Mouse (Mus musculus) midbrain, embryonic 16.5 days (tissue): ENCODE data around the gene Auts2. TPM values are rescaled to one million over a fixed set of nuclear protein-coding genes. Genes with fewer than 3 reads are reported as not detected.

Source experiments
- ATAC-seq: fragments of 200-750 bp; cut with Nextera tagmentation; 2 replicates; pipeline ENCODE4 v1.8.0; 2017; ENCODE audit warnings: moderate TSS enrichment
- H3K27ac ChIP-seq: fragments of 300-500 bp; sonication (generic); 2 replicates; pipeline ENCODE4 v1.5.1; 2014; ENCODE audit warnings: mild to moderate bottlenecking, low read length, mixed read lengths
- H3K27me3 ChIP-seq: fragments of 300-500 bp; sonication (generic); 2 replicates; pipeline ENCODE4 v1.6.1; 2014; ENCODE audit warnings: low read depth, low read length, mixed read lengths; ENCODE audit not compliant: control insufficient read depth, insufficient read depth
- H3K36me3 ChIP-seq: fragments of 300-500 bp; sonication (generic); 2 replicates; pipeline ENCODE4 v1.6.1; 2014; ENCODE audit warnings: mild to moderate bottlenecking, low read length, moderate library complexity, mixed read lengths; ENCODE audit not compliant: control insufficient read depth, insufficient read depth
- H3K4me1 ChIP-seq: fragments of 300-500 bp; sonication (generic); 2 replicates; pipeline ENCODE4 v1.6.1; 2014; ENCODE audit warnings: mild to moderate bottlenecking, low read length, mixed read lengths; ENCODE audit not compliant: control insufficient read depth, insufficient read depth
- H3K4me2 ChIP-seq: fragments of 300-500 bp; sonication (generic); 2 replicates; pipeline ENCODE4 v1.6.1; 2014; ENCODE audit warnings: mild to moderate bottlenecking, low read length, mixed read lengths
- H3K4me3 ChIP-seq: fragments of 300-500 bp; sonication (generic); 2 replicates; pipeline ENCODE4 v1.5.1; 2014; ENCODE audit warnings: low read depth, mild to moderate bottlenecking, low read length, moderate library complexity, mixed read lengths
- H3K9ac ChIP-seq: fragments of 300-500 bp; sonication (generic); 2 replicates; pipeline ENCODE4 v1.6.1; 2014; ENCODE audit warnings: low read depth, low read length, mixed read lengths
- H3K9me3 ChIP-seq: fragments of 300-500 bp; sonication (generic); replicated peaks from 2 replicates; pipeline ENCODE4 v1.6.1; 2014; ENCODE audit warnings: mild to moderate bottlenecking, low read length, mixed read lengths; ENCODE audit not compliant: control insufficient read depth, poor library complexity, severe bottlenecking
- WGBS: fragments of 180-500 bp; shearing (Covaris S2); extraction: QIAGEN DNeasy Blood & Tissue Kit; methylation state at CpG from one replicate; pipeline ENCODE4 v1.1.7; 2014; 5-methylcytosine and 5-hydroxymethylcytosine counted together
- polyA plus RNA-seq: library from polyadenylated mRNA; unstranded; fragments of >200 nt; fragmentation: Nextera tagmentation; extraction: Ambion mirVana; gene quantifications from 2 replicates; pipeline ENCODE4 v1.2.1, GENCODE M21; 2015

Gene Auts2
- polyA plus RNA-seq, 1 experiment from 2014 or later: 49.8 TPM

DNA sequence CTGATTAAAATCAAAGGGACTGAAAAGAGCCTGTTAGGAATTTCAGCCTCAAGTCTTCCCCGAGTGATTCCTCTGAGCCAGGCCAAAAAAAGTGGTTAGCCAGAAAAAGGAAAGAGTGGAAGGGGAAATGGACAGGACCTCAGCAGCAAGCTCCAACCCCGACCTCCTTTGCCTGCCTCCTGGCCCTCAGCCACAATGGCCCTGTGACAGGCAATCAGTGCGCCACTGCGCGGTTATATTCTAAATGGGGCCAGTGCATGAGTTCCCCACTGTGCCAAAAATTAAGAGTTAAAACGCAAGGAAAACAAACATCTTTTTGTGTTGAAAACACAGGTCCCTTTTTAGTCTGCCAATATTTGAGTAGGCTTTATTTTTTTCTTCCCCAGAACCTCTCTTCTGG, 755.1 kb downstream of the Auts2 start:
- no peak for ATAC-seq
- H3K27ac ChIP-seq: no peak overlapping the region
- WGBS: 29% methylated on average over 6 of the region's 6 CpGs

DNA sequence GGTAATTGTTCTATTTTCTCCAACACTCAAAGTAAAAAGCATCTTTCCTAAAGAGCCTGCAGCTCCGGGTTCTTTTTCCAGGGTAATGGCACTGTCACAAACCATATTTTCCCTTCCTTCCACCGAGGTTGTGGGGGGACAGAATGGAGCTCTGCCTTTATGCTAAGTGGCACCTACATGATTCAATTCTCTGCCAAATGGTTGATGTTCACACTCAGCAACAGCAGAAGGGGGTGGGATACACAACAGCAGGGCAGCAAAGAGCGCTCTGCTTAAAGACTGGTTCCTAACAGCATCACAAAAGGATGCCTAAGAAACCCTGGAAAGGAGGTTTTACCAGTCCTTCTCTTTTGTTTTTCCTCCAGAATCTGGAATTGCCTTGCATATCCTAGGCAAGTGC, 759.9 kb downstream of the Auts2 start:
- no peak for ATAC-seq
- Histone ChIP-seq H3K27ac (no peak overlapping the region), H3K4me1 (peaks cover 21% of the 10 kb centered on the region), H3K9me3 (no peaks in the 10 kb centered on the region), H3K36me3 (no peaks in the 10 kb centered on the region), H3K27me3 (no peaks in the 10 kb centered on the region), H3K4me3 (no peak overlapping the region), H3K9ac (no peak overlapping the region; the same call in 1 of the 2 replicates), H3K4me2 (no peak overlapping the region)
- 28% methylated on average over 3 of the region's 3 CpGs for WGBS

More for the DNA sequence above, 755.1 kb downstream of the Auts2 start:
- no peak overlapping the region for H3K4me2 ChIP-seq
- H3K9me3 ChIP-seq: no peaks in the 10 kb centered on the region
- no peaks in the 10 kb centered on the region for H3K27me3 ChIP-seq
- H3K36me3 ChIP-seq: no peaks in the 10 kb centered on the region
- peaks cover 17% of the 10 kb centered on the region for H3K4me1 ChIP-seq
- H3K4me3 ChIP-seq: no peak overlapping the region
- H3K9ac ChIP-seq: no peak overlapping the region

DNA sequence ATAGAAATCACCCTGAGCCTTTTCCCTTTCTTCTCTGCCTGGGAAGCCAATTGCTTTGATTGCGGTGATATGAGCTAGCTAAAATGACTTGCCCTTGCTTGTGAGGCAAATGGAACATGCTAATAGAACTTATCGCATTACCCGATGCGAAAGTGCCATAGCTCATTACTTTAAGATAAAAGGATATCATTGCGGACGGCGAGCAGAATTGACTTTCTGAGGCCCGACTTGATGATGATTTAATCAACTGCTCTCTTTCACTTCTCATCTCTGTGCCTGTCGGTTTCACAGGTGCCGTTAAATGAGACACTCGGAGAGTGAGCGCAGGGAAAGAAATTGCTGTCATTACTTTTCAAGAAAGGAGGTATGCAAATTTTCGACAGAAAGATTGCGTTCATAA, 762.1 kb downstream of the Auts2 start:
- 54% methylated on average over 14 of the region's 14 CpGs for WGBS
- Histone ChIP-seq H3K36me3 (no peaks in the 10 kb centered on the region), H3K4me3 (no peak overlapping the region), H3K9me3 (no peaks in the 10 kb centered on the region), H3K27me3 (no peaks in the 10 kb centered on the region), H3K4me1 (peaks cover 20% of the 10 kb centered on the region), H3K9ac (no peak overlapping the region), H3K4me2 (no peak overlapping the region), H3K27ac (no peak overlapping the region)
- no peak for ATAC-seq

DNA sequence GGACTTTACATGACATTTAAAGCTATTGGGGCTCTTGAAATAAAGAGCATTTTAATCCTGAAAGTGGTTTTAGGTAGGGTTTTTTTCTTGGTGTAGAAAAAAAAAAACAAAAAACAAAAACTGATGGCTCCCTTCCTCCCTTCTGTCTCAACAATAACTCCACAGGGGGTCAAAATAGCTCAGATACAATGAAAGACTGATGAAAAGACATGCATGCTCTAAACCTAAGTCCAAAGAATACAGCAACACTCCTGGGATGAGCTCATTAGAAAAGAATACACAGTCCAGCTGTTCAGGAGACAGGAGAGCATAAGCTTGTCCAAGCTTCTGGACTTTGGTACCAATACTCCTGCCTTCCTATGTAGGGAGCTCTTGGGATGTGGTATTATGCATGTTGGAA, 764.0 kb downstream of the Auts2 start:
- H3K27ac ChIP-seq: no peak overlapping the region
- H3K4me3 ChIP-seq: no peak overlapping the region
- H3K9me3 ChIP-seq: no peaks in the 10 kb centered on the region
- H3K9ac ChIP-seq: no peak overlapping the region
- H3K27me3 ChIP-seq: no peaks in the 10 kb centered on the region
- peaks cover 30% of the 10 kb centered on the region for H3K4me1 ChIP-seq
- ATAC-seq: no peak
- H3K36me3 ChIP-seq: no peaks in the 10 kb centered on the region
- H3K4me2 ChIP-seq: no peak overlapping the region

DNA sequence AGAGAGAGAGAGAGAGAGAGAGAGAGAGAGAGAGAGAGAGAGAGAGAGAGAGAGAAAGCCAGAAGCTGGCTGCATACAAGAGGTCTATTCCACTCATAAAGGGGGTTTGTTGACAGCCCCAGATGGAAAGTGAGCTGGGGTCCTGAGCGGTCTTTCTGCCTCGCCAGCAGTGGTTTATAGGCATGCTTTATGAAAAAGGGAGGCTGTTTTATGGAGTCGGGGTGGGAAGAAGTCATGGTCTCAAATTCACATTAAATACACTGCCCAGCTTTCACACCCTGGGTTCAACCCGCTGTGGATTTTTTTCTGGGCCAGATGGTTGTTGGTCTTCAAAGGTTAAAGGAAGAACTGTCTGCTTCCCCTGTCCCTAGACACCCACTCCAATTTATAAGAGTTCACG, 767.5 kb downstream of the Auts2 start:
- Histone ChIP-seq H3K27ac (peak overlapping the region; percentile 40; the same call in 1 of the 2 replicates), H3K9me3 (no peaks in the 10 kb centered on the region), H3K4me2 (no peak overlapping the region), H3K4me3 (no peak overlapping the region), H3K27me3 (no peaks in the 10 kb centered on the region), H3K9ac (no peak overlapping the region), H3K4me1 (peaks cover 16% of the 10 kb centered on the region), H3K36me3 (no peaks in the 10 kb centered on the region)
- peak; percentile 13; the same call in 1 of the 2 replicates for ATAC-seq
- WGBS: 51% methylated on average over 5 of the region's 5 CpGs

DNA sequence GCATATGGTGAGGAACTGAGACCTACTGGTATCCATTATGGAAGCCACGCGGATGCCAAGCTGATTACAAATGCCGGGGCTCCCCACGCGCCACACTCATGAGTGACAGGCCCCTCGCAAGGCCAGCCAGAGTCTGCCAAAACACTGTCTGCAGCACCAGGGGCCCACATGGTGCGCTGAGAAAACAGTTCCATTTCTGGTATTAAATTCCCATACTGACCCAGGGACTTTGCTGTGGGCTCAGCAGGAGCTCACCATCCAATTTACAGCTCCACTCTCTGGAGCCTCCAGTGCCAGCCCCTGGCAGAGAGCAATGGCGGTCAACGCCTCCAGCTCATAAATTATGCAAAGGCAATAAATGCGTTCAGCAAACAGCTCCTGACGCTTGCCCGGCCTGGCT, 767.9 kb downstream of the Auts2 start:
- no peaks in the 10 kb centered on the region for H3K27me3 ChIP-seq
- H3K4me2 ChIP-seq: no peak overlapping the region
- H3K27ac ChIP-seq: 0 out of 2 replicates have a peak overlapping the region, but pooled peaks have one; percentile 6
- WGBS: 18% methylated on average over 12 of the region's 12 CpGs
- H3K9me3 ChIP-seq: no peaks in the 10 kb centered on the region
- H3K36me3 ChIP-seq: no peaks in the 10 kb centered on the region
- no peak overlapping the region for H3K9ac ChIP-seq
- no peak overlapping the region for H3K4me3 ChIP-seq
- peak; percentile 67 for ATAC-seq
- peaks cover 13% of the 10 kb centered on the region for H3K4me1 ChIP-seq

DNA sequence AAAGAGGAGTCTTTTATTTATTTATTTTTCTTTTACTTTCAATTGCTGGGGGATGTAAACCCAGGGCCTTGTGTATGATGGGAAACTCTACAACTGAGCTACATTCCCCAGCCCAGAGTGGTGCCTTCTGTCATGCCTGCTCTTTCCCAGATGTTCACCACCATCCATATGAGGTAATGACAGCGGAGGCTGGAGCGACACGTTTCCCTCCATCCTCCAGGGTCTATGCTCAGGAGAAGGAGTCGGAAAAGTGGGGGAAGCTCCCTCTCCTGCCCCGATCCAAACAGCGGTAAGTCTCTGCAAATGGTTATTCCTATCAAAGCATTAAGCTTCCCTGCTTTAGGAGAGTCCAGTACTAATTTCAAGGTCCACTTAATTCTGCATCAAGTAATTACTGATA, 768.4 kb downstream of the Auts2 start:
- H3K9me3 ChIP-seq: no peaks in the 10 kb centered on the region
- no peaks in the 10 kb centered on the region for H3K27me3 ChIP-seq
- H3K27ac ChIP-seq: no peak overlapping the region
- H3K36me3 ChIP-seq: no peaks in the 10 kb centered on the region
- H3K4me1 ChIP-seq: peaks cover 16% of the 10 kb centered on the region
- 56% methylated on average over 6 of the region's 6 CpGs for WGBS
- no peak overlapping the region for H3K9ac ChIP-seq
- no peak overlapping the region for H3K4me3 ChIP-seq
- ATAC-seq: no peak
- no peak overlapping the region for H3K4me2 ChIP-seq

DNA sequence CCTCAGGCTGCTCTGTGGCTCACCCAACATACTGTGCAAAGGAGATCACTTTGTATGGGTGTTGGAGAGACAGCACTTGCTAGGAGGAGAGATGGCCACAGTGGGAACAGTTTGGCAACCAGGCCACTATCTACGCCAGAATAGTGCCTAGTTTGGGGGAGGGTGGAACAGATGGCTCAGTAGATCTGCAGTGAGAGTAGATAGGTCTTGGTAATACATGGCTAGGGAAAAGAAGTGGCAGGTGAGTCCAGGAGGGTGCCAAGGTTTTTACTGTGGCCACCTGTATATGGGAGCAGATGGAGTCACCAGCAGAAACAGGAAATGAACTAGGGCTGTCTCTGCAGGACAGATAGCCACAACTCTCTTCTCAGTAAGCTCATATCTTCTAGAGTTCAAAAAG, 770.5 kb downstream of the Auts2 start:
- Histone ChIP-seq H3K27ac (no peak overlapping the region), H3K36me3 (no peaks in the 10 kb centered on the region), H3K4me2 (no peak overlapping the region), H3K27me3 (no peaks in the 10 kb centered on the region), H3K4me3 (no peak overlapping the region), H3K4me1 (peaks cover 36% of the 10 kb centered on the region), H3K9ac (no peak overlapping the region), H3K9me3 (no peaks in the 10 kb centered on the region)
- ATAC-seq: no peak
- 93% methylated on average over 1 of the region's 1 CpGs for WGBS

DNA sequence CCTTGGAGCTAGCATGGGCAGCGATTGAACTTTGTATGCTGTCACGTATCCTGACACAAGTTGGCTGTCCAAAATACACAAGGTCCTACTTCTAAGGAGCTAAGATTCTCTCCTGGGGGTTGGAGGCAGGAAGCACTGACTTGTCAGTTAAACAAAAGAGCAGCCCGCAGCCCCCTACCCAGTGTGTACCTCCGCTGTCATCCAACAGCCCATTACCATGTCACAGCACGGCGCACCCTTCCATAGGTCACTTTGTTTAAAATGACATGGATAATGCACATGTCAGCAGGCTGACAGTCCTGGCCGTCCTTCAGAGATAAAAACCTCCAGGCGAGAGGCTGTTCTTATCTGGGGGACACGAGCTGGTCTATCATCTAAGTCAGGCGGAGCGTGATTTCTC, 773.9 kb downstream of the Auts2 start:
- no peak overlapping the region for H3K27ac ChIP-seq
- H3K4me3 ChIP-seq: no peak overlapping the region
- no peaks in the 10 kb centered on the region for H3K27me3 ChIP-seq
- H3K9me3 ChIP-seq: no peaks in the 10 kb centered on the region
- ATAC-seq: peak; percentile 52; the same call in 1 of the 2 replicates
- 30% methylated on average over 11 of the region's 11 CpGs for WGBS
- H3K4me2 ChIP-seq: no peak overlapping the region
- peaks cover 27% of the 10 kb centered on the region for H3K4me1 ChIP-seq
- H3K36me3 ChIP-seq: no peaks in the 10 kb centered on the region
- H3K9ac ChIP-seq: no peak overlapping the region
